Mouse (Mus musculus): ENCODE measurements at regions not wholly inside any gene's neighbourhood (a gene's known extent, or its start where the extent isn't known, plus 50 kb on each side); places are given as distances from the start of the nearest gene placed in this dataset.

- no peak for DNase-seq
Measured at GRCm38 (mm10) chr12:5547698-5548097, 172.2 kb upstream of the Klhl29 start.

- DNase-seq = no peak
Measured at GRCm38 (mm10) chr12:5542701-5543100, 167.2 kb upstream of the Klhl29 start.

GRCm38 (mm10) chr12:5496299-5496698 lies 120.8 kb upstream of the Klhl29 start:
- no peak for DNase-seq

GRCm38 (mm10) chr12:5494657-5495512 lies 119.4 kb upstream of the Klhl29 start:
- DNase-seq = peak in 1 of 2 experiments; percentile 3

- DNase-seq = no peak
Measured at GRCm38 (mm10) chr12:5464250-5464899, 88.9 kb upstream of the Klhl29 start.

- DNase-seq = no peak
Measured at GRCm38 (mm10) chr12:5453157-5453556, 77.7 kb upstream of the Klhl29 start.

GRCm38 (mm10) chr12:5443730-5444129 lies 68.2 kb upstream of the Klhl29 start:
- DNase-seq = no peak

GRCm38 (mm10) chr12:5443091-5443531 lies 67.6 kb upstream of the Klhl29 start:
- no peak for DNase-seq

GRCm38 (mm10) chr12:5442679-5443078 lies 67.2 kb upstream of the Klhl29 start:
- DNase-seq = no peak

- no peak for DNase-seq
Measured at GRCm38 (mm10) chr12:5440482-5440881, 65.0 kb upstream of the Klhl29 start.

- DNase-seq = no peak
Measured at GRCm38 (mm10) chr12:5435876-5436275, 60.4 kb upstream of the Klhl29 start.

- no peak for DNase-seq
Measured at GRCm38 (mm10) chr12:5434060-5434459, 58.6 kb upstream of the Klhl29 start.

- DNase-seq = no peak
Measured at GRCm38 (mm10) chr12:5432688-5433087, 57.2 kb upstream of the Klhl29 start.

GRCm38 (mm10) chr12:5428733-5429132 lies 53.3 kb upstream of the Klhl29 start:
- no peak for DNase-seq

Data from lung, adult 18-20 months (tissue).